8 mouse cellular contexts compared by ENCODE assay signal in genomic region chr7:73559170-73559852, GRCm38 (mm10). TPM values are rescaled to one million over a fixed set of nuclear protein-coding genes. Genes with fewer than 3 reads are reported as not detected.
DNase-seq lines count a peak whose midpoint lies in the region; ATAC-seq lines count a peak whose summit lies in the region.

No protein-coding gene starts in this region.

- 16% methylated on average over 8 of the region's 8 CpGs for WGBS in intestine, embryonic 15.5 days
- WGBS in midbrain, embryonic 16.5 days, result 36% methylated on average over 8 of the region's 8 CpGs

- H3K27me3 ChIP-seq in intestine, embryonic 15.5 days (replicated peaks), result no peaks in the 10 kb centered on the region
- no peaks in the 10 kb centered on the region for H3K27me3 ChIP-seq in midbrain, embryonic 16.5 days (ENCODE audit: control insufficient read depth, insufficient read depth, low read depth, low read length)

- peak overlapping the region; percentile 56 for H3K4me2 ChIP-seq in intestine, embryonic 15.5 days (replicated peaks)
- H3K4me2 ChIP-seq in midbrain, embryonic 16.5 days (ENCODE audit: low read length), result peak overlapping the region; percentile 61

- peak; percentile 61 for DNase-seq in kidney, adult 9 months
- no peak for DNase-seq in kidney, postnatal 4 days
- DNase-seq in adrenal gland, postnatal 4 days (ENCODE audit: low spot score in 2 of 2), result no peak
- no peak for DNase-seq in layer of hippocampus, adult 9-10 months (ENCODE audit: low spot score)
- no peak for DNase-seq in gastrocnemius, postnatal 25 days

- H3K36me3 ChIP-seq in intestine, embryonic 15.5 days, result no peaks in the 10 kb centered on the region
- no peaks in the 10 kb centered on the region for H3K36me3 ChIP-seq in midbrain, embryonic 16.5 days (ENCODE audit: control insufficient read depth, insufficient read depth, low read length)

- H3K4me1 ChIP-seq in intestine, embryonic 15.5 days (replicated peaks), result peaks cover 4% of the 10 kb centered on the region; the same call in 1 of the 2 replicates
- peaks cover 5% of the 10 kb centered on the region; the same call in 1 of the 2 replicates for H3K4me1 ChIP-seq in midbrain, embryonic 16.5 days (ENCODE audit: control insufficient read depth, insufficient read depth, low read length)

- peak overlapping the region; percentile 95 for H3K27ac ChIP-seq in intestine, embryonic 15.5 days
- peak overlapping the region; percentile 100 for H3K27ac ChIP-seq in midbrain, embryonic 16.5 days (ENCODE audit: low read length)

- H3K9me3 ChIP-seq in intestine, embryonic 15.5 days, result no peaks in the 10 kb centered on the region
- no peaks in the 10 kb centered on the region for H3K9me3 ChIP-seq in midbrain, embryonic 16.5 days (replicated peaks; ENCODE audit: control insufficient read depth, low read length, poor library complexity, severe bottlenecking)

- peak overlapping the region; percentile 57 for H3K9ac ChIP-seq in intestine, embryonic 15.5 days
- peak overlapping the region; percentile 60 for H3K9ac ChIP-seq in midbrain, embryonic 16.5 days (ENCODE audit: low read depth, low read length)

- peak; percentile 7; the same call in 1 of the 2 replicates for ATAC-seq in erythroblast, adult 5-6 weeks (replicated peaks; ENCODE audit: low FRiP score, poor library complexity, severe bottlenecking)
- ATAC-seq in intestine, embryonic 15.5 days, result no peak
- ATAC-seq in midbrain, embryonic 16.5 days, result no peak

- peak overlapping the region; percentile 42 for H3K4me3 ChIP-seq in intestine, embryonic 15.5 days (replicated peaks)
- peak overlapping the region; percentile 92 for H3K4me3 ChIP-seq in midbrain, embryonic 16.5 days (ENCODE audit: low read depth, low read length)

RNA-seq across cellular contexts. Expression of gene Chd2, which starts 17.7 kb away (rescaled TPM):
- 125 and 149 TPM in 2 replicates for total RNA-seq in erythroblast, adult 5-6 weeks (2015; ENCODE audit: low replicate concordance)
- 546 and 581 TPM in 2 replicates for total RNA-seq in erythroblast, adult 5-6 weeks (2017; ENCODE audit: low replicate concordance)
- polyA plus RNA-seq in intestine, embryonic 15.5 days (2015; fragmentation: Nextera tagmentation; extraction: Ambion mirVana), result 39.3 and 46.0 TPM in 2 replicates
- 44.8 and 49.0 TPM in 2 replicates for polyA plus RNA-seq in midbrain, embryonic 16.5 days (2015; fragmentation: Nextera tagmentation; extraction: Ambion mirVana)
- 10 to 100 TPM; 63.5 to 69.1 TPM for total RNA-seq in adrenal gland, postnatal 4 days (2021)
- 10 to 100 TPM; 30.2 to 38.4 TPM for total RNA-seq in gastrocnemius, postnatal 25 days (2021)
